Mouse (Mus musculus) lung, adult 18-20 months (tissue): ENCODE measurements around the gene 4933415A04Rik.

Source experiments
- DNase-seq, 2 experiments: peaks; one replicate each; pipeline ENCODE4 v3.0.0; 2022; ENCODE audit warnings: mixed read lengths in 2 of 2

The 4933415A04Rik gene

DNA sequence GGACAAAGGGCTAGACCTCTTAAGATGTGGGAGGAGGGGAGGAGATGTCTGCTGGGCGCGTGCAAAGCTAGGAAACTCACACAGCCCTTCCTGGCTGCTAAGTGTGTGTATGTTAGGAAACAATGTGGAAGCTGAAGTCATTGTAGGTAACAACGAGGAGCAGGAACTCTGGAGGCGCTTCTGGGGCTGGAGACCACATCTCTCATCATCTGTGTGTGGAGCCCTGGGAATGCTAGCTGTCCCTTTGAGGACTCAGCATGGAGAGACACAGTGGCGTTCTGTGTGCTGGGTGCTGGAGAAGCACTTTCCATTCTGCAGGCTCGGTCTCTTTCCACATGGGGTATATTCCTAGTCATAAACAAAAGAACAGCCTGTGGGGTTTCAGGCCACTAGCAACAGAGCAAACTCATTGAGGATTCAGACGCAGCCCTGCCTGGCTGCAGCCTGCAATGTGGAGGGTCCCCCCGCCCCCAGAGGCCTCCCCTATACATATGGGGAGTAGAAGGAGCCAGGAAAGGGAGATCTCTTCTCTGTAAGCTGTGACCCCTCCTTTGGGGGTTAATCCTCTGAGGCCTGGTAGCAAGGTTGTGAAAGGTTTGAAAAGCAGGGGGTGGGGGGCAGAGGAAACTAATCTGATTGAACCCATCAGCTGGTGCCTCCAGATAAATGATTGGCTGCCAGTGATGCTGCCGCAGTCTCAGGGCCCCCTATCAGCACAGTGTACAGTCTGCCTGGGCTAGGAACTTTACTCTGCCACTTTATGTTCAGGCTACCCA lies 11.3 kb upstream of the 4933415A04Rik start:
- peak in 1 of 2 experiments; percentile 36 for DNase-seq

GRCm38 (mm10) chr11:43577713-43578478 lies 8.9 kb upstream of the 4933415A04Rik start:
- DNase-seq = no peak

GRCm38 (mm10) chr11:43585211-43586005 lies 1.4 kb upstream of the 4933415A04Rik start:
- no peak for DNase-seq

DNA sequence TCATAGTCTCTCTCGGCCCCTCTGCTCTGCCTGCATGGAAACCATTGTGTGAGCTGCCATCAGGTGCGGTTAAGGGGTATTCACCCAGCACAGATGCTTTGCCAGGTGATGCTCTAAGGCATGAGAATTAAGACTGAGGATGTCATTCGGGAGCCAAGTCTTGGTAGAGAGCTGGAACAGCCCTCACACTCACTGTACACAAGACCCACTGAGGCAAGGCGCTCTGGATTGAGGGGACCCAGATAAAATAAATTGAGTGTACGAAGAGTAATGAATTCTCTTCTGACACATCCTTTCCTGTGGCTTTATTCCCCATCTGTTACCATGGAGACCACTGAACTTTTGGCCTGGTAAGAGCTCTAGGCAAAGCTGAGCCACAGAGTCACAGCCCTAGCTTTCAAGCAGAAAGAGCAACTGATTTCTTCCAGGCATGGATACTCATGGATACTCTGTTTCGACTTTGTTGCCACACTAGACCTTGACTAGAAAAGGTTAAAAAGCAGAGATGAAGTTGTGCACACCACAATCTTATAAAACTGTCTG lies 2.8 kb downstream of the 4933415A04Rik start:
- DNase-seq = no peak

- DNase-seq = no peak
Measured at GRCm38 (mm10) chr11:43601440-43601839, 14.6 kb downstream of the 4933415A04Rik start, which contains the start of gene Fabp6. Gene Fabp6 (minus strand): TSS chr11:43601540.

GRCm38 (mm10) chr11:43604207-43604606 lies 17.4 kb downstream of the 4933415A04Rik start:
- no peak for DNase-seq

- no peak for DNase-seq
Measured at GRCm38 (mm10) chr11:43604891-43605290, 18.1 kb downstream of the 4933415A04Rik start.

- no peak for DNase-seq
Measured at GRCm38 (mm10) chr11:43605859-43606258, 19.0 kb downstream of the 4933415A04Rik start.

- DNase-seq = no peak
Measured at GRCm38 (mm10) chr11:43608440-43608839, 21.6 kb downstream of the 4933415A04Rik start.

DNA sequence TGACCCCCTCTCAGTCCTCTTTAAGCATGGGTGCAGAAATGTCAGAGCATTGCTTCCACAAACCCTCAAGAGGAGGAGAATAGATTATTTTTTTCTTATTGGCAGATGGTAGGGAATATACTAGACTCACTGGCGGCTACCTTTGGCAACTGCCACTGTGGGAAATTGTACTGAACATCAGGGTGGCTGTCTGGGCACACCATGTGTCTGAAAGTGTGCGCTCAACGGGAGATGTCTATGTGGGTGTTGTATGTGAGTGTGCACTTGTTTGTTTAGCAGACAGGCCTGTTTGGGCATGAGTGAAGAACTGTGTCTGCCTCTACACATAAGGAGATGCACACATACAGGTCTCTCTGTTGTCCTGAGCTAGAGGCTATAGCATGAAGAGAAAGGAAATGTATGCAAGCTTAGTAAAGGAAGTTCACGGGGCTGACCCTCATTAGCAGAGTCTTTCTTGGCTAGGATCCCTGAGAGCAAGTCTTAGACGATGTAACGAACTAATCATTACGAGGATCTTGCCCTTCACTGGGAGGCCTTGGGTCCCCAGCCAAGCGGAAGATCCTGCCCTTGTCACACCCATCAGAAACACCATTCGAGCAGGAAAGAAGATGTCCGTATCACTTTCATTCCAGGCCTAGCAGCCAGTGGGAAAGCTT lies 23.3 kb downstream of the 4933415A04Rik start:
- no peak for DNase-seq

GRCm38 (mm10) chr11:43610662-43611033 lies 23.8 kb downstream of the 4933415A04Rik start:
- DNase-seq = peak; percentile 32 to 34

GRCm38 (mm10) chr11:43612834-43613488 lies 26.1 kb downstream of the 4933415A04Rik start:
- DNase-seq = peak; percentile 50 to 64

DNA sequence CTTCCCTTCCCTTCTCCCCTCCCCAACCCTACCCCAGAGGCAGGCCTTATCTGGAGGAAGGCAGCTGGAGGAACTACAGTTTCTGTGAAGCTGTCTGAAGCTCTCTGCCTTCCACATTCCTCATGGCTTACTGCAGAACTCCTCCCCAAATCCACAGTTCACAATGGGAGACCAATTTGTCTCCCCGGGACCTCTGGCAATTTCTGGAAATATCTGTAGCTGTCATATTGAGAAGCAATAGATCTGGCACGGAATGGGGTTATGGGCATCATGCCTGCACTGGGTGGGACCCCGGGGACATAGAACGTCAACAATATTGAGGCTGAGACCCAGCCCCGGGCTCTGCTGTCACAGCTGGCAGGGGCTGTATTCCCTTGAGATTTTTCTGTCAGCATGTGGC lies 31.1 kb downstream of the 4933415A04Rik start:
- DNase-seq = no peak

- DNase-seq = no peak
Measured at GRCm38 (mm10) chr11:43618403-43618802, 31.6 kb downstream of the 4933415A04Rik start.

DNA sequence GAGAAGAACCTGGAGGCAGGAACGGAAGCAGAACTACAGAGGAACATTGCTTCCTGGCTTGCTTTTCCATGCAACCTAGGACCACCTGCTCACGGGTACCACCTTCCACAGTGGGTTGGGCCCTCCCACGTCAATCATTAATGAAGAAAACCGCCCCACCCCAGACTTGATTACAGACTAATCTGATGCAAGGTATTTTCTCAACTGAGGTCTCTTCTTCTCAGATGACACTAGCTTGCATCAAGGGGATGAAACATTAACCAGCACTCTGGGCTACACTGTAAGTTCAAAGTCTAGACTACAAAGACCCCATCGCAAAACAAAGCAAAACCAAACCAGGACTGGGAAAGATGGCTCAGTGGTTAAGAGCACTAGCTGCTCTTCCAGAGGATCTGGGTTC lies 34.9 kb downstream of the 4933415A04Rik start:
- no peak for DNase-seq

DNA sequence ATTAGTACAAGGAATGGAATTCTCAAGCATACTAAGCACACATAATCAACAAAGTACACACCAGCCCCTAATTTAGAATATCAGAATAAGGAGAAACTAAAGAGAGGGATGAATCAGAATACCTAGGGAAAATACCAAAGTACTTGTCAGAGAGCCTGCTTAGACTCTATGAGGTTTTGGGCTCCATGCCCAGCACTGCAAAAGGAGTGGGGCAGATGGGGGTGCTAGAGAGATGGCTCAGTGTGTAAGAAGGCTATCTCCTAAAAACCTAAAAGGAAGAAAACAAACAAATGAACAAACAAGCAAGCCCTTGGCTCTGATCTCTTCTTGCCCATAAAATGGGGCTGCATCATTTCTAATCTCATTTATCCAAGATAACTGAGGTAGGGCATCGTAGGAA lies 37.5 kb downstream of the 4933415A04Rik start:
- no peak for DNase-seq

DNA sequence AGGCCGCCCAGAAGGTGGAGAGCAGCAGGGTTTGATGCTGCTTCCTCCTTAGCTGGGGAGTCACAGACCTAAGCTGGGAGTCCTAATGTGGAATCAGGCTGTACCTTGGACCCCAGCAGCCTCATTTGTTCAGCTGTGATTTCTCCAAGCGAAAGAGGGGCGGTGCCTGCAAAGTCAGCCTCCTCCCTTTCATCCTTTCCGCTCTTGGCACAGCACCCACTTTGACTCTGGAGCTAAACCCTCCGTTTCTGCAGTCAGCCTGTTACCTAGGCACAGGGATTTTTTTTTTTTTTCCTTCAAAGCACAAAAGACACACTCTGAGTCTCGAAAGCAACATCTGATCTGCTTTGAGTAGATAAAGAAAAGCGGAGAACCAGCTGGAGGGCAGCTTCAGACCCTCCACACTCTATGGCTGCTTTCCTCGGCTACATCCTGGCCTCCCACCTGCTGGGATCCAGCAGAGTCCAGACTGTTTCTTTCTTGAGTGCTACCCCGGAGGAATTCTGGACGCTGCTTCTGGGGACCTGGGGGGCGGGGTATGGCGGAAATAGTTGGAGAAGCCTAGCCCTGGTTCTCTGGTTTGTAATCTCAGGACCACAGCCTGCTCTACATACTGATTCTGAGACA lies 39.6 kb downstream of the 4933415A04Rik start:
- peak; percentile 32 to 58 for DNase-seq

DNA sequence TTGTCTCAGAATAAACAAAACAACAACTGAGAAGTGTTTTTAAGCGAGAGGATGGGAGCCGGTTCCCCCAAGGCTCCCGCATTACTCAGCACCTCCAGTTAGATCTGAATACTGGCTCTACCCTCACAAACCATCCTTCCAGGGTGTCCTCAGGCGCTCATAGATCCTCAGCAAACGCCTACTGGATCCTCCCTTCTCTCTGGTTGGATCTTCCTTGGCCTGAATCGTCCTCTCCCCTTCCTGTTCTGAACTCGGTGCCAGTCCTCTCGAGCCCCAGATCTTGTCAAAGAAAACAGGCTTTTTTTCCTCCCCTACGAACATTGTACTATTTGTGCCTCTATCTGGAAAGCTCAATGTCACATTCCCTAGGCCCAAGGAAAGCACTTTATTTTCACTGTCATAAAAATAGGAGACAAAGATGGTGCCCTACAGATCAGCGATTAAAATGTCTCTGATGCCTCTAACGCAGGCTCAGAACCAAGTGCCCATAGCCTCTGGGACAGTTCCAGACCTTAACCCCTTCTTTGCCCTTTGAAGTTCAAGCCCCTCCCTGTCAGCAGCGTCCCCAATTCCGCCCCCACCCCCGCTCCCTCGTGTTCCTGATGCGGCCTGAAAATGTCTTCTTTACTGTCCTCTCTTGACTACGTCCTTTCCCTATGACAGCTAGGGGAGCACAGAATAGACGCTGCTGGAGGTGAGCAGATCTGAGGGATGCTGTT lies 40.2 kb downstream of the 4933415A04Rik start:
- DNase-seq = no peak

DNA sequence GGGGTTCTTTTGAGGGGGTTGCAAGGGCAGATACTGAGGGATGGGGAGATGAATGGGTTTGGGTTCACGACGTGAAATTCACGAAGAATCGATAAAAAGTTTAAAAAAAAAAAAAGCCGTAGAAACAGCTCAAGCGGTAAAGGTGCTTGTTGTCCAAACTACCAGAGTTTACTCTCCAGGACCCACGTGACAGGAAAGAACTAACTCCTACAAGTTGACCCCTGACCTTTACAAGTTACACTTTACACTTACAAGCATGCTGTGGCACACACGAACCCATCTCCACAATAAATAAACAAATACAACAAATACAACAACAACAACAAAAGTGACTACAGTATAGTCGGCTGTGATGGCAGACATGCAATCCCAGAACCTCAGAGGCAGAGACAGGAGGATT lies 44.8 kb downstream of the 4933415A04Rik start:
- DNase-seq = no peak

DNA sequence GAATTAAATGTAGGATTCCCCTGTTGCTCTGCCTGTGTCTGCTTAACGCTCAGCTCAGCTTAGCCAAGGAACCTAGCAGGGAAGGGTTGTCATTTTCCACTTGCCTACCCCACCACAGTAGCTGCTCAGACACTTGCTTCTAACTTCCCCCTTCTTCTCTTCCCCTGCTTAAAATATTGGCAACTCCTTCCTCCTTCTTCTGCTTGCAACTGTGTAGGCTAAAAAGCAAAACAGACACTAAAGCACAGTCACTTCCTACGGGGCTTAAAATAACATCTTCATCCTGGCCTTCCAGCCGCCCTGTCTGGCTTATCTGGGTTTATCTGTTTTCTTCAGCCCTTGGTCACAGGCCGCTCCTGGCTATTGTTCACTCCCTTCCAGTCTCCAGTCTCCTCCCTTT lies 45.7 kb downstream of the 4933415A04Rik start:
- no peak for DNase-seq

DNA sequence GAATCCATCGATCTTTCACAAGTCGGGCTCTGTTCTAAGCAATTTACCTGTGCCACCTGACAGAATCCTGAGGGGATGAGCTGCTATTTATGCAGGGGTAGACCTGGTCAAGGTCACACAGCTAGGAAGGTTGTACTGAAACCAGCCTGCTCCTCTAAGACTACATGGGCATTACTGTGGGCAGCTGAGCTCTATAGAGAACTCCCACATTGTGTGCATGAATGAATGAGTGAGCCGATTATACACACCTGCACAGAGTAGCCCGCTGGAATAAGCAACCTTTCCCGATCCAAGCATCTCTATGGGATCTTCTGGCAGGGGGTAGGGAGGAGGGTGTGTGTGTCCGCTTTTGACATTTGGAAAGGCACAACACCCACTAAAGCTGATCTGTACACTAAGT lies 46.3 kb downstream of the 4933415A04Rik start:
- DNase-seq = no peak
